Mouse (Mus musculus): Measurements from ENCODE around the gene Gramd4. TPM values are rescaled to one million over a fixed set of nuclear protein-coding genes. Genes with fewer than 3 reads are reported as not detected.
A peak's percentile ranks its signal among the peaks of the same experiment; 100 is the strongest.

Gramd4 gene
- total RNA-seq, 2 experiments from 2014 or later = 11.0 to 12.3 TPM

DNA sequence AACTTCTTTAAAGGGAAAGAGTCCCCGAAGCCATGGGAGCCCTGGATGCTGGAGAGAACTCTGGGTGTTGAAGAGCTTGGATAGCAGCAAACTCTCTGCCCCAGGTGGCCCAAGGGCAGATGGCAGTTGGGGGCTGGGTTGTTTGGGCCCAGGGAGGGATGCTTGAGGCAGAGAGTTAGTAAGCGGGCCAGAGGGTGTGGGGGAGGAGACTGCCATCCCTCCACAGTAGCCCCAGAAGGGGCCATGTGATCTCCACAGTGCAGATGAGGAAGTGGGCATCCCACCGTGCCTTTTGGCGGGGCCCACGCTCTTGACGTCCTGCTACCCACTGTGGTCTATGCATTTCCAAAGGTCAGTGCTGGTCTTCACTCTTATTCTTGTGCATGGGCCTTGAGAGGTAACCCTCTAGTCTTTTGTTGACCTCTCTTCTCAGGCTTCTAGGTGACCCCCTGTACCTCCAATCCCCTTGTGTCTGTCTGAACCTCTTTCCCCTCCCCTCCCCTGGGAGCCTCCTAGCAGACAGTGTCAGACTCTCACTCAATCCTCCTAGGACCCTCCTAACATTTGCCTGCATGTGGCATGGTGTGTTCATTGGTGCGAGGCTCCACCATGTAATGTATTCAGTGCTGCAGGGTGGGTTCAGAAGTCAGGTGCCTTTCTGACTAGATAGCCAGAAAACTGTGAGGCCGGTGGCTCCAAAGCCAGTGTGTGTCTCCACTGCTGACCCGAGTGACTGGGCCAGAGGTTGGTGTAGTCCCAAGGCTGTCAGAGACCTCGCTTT lies 11.7 kb downstream of the Gramd4 start:
- DNase-seq (ENCODE audit: low spot score in 2 of 2) = no peak

DNA sequence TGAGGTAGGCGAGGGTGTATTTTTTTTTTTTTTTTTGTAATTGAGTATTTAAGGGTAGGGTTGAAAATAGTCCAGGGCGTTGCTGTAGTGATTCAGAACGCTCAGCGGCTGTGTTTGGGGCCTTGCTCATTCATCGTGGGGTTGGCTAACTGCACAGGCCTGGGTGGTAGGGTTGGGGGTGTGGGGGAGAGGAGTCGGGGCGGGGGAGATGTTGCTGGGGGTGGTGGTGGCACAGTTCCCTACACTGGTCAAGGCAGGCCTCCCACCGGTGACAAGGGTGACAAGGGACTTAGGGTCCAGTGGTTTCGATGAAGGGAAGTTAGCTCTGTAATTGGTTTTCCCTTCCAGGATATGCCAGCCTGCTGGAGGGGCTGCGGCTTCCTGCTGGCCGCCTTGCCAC lies 12.9 kb downstream of the Gramd4 start:
- DNase-seq (ENCODE audit: low spot score in 2 of 2) = no peak

DNA sequence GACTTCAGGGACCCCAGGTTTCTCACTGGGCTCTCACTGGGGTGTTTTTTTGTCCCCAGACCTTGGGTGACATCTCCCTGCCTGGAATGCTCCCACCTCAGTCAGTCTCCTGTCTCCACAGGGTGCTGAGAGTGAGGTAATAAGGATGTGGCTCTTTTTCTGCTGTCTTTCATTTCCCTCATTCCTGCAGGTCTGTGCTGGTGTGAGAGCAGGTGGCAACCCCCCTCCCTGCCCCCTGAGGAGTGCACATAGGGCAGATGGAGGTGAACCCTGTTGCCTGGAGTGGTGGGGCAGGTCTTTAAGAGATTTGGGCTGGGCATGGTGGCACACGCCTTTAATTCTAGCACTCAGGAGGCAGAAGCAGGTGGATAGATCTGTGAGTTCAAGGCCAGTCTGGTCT lies 13.7 kb downstream of the Gramd4 start:
- no peak for DNase-seq (ENCODE audit: low spot score in 2 of 2)

DNA sequence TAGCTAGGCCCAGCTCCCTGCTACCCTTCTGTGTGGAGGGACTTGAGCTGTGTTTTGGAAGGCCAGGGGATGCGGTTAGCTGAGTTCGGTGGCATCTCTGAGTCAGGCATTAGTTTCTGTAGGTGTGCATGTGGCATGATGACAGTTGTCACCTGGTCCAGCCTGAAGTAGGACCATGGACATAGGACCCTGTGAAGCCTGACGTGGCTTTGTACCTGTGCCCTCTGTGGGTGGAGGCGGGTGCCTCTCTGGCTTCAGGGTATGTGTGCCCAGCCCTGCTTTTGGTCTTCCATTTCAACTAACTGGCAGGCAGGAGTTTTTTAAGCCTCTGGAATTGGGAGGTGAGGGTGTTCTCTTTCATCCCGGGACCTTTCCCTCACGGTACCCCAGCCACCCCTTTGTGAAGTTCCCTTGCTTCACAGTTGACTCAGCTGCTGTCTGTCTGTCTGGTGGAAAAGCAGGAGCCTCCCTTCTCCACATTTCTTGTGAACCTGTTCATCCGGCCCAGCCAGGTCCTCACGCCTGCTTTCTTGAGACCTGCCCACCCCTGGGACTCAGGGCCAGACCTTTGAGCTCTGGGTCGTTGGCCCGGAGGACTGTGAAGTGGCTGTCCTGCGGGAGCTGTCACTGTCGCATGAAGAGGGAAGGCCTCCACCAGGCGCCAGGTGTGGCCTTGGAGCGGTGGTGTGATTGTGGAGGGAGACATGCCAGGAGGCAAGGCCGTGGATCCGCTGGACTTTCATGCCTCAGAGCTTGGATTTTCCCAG lies 16.9 kb downstream of the Gramd4 start:
- no peak for DNase-seq (ENCODE audit: low spot score in 2 of 2)

DNA sequence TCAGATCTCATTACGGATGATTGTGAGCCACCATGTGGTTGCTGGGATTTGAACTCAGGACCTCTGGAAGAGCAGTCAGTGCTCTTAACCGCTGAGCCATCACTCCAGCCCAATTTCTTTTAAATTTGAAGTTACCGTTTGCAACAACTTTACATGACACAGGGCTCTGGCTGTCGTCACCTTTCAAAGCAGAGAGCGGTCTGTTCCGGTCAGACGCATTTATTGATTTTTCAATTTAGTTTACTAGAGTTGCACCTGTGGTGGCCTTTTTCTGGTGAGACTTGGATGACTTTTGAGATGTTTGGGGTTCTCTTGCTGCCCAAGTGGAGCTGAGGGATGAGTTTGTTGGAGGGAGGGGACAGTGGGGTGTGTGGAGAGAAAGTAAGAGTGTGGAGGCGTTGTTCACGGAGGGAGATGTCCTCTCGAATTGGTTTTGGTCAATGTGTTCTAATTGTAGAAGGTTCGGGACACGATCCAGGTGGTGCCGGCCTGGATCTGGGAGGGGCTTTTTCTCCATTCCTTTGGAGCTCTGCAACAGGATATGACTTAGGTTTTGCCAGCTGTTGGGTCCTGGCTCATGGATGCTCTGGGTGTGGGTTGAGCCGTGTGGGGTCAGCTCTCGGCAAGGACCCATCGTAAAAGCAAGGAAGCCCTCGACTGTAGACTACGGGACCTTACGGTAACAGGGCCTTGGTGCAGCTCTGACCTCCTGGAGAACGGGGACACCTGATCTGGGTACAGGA lies 18.0 kb downstream of the Gramd4 start:
- no peak for DNase-seq (ENCODE audit: low spot score in 2 of 2)

DNA sequence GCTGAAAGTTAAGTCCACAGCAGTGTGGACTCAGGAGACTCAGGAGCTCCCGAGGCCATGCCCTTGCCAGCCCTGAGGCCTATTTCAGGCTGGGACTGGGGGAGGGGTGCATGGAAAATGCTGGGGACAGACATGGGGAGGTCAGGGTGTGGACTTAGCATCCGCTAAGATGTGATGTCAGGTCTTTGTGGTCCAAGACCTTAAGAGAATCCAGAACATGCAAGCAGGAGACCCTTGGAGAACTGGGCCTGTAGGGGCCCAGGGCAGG lies 18.5 kb downstream of the Gramd4 start:
- DNase-seq (ENCODE audit: low spot score in 2 of 2) = no peak

DNA sequence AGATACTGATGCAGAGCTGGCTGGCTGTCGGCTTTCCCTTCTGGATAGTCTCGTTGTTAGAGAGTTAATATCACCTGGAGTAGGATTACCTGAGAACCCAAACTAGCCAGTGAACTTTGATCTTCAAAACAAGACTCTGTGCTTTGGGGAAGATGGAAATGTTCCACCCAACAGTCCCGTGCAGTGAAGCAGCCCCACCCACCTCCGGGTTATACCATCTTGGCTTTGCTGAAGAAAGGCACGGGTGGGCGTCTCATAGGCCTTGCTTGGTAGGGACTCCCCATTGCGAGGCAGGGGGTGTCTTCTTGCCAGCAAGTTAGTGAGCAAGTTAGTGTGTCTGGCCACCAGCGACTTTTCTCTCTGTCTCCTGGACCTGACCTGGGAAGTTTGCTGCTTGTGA lies 18.9 kb downstream of the Gramd4 start:
- no peak for DNase-seq (ENCODE audit: low spot score in 2 of 2)

DNA sequence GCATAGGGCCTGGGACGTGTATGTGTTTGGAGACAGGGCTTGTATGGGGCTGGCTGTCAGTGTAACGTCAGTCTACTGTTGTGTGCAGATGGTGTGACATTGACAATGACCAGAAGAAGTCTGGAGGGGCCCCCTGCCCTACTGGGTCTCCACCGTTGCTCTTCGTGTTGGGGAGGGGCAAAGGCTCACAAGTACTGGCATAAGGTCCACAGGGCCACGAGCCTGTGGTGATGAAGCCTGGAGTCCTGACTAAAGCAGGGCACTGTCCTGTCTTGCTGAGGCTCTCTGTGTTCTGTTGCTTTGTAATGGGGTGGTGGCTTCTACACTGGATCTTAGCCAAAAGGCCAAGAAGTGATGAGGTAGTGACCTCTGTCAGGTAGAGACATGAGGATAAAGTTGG lies 20.4 kb downstream of the Gramd4 start:
- DNase-seq (ENCODE audit: low spot score in 2 of 2) = no peak

DNA sequence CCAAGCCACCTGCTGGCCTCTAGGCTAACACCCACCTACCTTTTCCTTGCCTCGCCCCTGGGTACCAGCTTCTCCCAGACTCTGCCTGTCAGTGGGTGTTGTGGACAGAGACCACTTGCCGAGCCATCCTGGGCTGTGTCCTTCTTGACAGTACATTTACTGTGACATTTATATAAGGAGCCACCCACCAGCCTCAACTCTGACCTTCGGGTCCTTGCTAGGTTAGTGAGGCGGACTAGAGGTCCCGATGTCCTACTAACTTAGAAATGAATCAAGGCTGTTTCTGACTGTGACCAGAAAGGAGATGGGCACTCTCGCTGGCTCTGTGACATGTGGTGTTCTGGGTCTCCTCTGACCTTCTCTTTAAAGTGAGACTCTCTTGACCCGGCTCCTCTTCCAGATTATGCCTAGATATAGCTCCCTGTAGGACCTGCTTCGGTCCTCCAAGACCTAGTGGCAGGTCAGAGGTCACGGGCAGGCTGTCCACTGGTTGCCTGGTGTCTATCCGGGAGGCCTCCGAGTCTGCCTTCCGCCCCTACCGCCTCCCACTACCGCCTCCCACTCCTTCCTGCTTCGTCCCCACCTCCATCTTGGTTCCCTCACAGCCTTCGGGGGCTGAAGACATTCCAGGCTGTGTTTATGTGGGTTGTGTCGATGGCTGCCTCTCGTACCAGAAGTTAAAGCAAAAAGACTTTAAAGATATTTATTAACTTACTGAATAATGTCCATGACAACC lies 21.2 kb downstream of the Gramd4 start:
- no peak for DNase-seq (ENCODE audit: low spot score in 2 of 2)

DNA sequence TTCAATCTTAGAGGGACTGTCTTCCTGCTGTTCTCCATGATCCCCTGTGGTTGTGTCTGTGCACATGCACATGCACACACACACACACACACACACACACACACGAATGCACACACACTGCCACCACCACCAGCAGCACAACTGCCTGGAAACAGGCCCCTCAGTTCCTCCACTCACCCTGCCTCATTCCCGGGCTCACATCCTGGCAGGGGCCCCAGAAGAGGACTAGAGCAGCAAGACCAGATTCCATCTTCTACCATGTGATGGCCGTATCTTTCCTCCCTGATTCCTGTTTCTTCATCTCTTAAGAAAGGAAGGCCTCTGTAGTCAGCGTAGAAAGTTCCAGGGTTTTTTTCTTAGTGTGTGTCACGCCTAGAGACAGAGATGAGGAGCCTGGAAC lies 22.0 kb downstream of the Gramd4 start:
- no peak for DNase-seq (ENCODE audit: low spot score in 2 of 2)

DNA sequence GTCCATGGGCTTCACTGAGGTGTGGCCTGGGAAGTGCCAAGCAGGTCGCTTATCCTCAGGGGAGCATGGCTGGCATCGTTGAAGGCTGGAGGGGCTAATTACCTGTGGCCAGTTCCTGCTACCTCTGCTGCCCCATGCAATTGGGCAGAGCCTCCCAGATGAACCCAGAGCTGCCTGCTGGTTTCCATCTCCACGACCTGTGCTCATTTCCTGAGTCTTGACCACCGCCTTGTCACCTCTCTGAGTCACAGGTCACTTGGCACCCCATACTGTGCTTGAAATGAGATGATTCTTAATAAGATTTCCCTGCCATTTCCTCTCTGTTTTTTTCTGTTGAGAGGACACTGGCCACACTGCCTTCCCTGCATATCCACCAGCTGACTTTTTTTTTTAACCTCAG lies 22.4 kb downstream of the Gramd4 start:
- DNase-seq (ENCODE audit: low spot score in 2 of 2) = no peak

DNA sequence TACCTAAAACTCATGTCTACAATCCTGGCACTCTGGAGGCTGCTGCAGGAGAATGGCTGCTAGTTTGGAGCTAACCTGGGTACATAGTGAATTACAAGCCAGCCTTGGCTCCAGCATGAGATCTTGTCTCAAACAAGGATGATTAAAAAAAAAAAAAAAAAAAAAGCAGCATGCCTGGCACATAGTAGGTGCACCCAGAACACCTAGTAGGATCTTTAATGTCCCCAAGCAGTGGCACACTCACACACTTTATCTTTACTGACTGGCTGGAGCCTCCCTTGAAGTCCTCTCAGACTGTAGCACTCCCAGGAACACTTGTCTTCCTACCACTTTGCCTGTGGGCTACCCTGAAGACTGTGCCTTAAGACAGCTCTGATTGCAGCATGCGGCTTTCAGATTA lies 22.9 kb downstream of the Gramd4 start:
- DNase-seq (ENCODE audit: low spot score in 2 of 2) = no peak

DNA sequence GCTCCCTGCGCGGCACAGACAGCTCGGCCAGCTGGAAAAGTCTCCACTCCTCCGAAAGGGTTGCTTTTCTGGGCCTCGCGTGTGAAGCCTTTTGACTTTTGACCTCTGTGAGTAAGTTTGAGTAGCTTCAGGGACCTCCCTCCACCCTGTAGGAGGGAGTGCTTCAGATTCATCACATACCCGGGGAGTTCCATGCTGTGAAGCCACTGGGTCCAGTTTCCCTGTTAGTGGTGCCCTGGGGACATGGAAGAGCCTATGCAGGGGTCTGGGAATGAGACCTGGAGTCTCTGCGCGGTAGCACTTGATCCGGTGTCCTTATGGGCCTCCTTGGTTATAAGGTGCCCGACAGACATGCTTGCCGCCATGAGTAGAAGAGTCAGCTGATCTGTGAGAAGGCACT lies 24.2 kb downstream of the Gramd4 start:
- no peak for DNase-seq (ENCODE audit: low spot score in 2 of 2)

DNA sequence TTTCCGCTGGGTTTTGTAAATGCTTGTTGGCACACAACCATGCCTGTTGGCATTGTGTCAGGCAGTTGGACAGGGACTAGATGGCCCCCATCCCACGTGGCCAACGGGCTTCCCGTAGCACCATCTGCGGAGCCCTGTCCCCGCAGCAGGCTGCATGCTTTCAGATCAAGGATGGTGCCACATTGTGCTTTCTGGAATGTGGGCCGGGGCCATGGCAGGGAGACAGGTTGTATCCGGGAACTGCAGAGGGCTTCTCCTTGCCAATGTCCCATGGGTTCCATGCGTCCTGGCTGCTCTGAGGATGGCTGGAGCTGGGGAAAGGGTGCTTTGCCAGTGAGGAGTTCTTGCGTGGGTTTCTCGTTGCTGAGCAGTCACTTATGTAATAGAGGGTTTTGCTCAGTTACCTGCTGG lies 25.1 kb downstream of the Gramd4 start:
- DNase-seq (ENCODE audit: low spot score in 2 of 2) = no peak

DNA sequence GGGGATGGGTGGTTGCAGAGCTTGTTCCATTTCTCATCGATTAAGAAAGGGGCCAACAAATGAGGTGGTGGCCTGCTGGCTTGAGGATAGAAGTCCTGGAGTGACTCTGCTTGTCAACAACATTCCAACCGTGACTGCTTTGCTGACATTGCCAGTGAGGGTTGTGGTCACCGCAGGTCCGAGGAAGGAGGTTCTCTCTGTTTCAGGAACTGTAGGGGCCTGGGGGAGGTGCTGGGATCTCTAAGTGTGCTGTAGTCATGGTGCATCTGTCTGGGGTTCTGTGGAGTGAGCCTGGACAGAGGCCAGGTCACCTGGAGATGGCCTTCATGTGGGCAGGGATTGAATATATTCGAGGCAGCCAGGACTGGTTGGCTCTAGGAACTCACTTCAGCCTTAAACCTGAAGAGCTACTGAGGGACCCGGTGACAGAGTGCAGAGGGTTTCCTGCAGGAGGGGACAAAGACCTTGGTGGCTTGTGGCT lies 25.8 kb downstream of the Gramd4 start:
- DNase-seq (ENCODE audit: low spot score in 2 of 2) = no peak

DNA sequence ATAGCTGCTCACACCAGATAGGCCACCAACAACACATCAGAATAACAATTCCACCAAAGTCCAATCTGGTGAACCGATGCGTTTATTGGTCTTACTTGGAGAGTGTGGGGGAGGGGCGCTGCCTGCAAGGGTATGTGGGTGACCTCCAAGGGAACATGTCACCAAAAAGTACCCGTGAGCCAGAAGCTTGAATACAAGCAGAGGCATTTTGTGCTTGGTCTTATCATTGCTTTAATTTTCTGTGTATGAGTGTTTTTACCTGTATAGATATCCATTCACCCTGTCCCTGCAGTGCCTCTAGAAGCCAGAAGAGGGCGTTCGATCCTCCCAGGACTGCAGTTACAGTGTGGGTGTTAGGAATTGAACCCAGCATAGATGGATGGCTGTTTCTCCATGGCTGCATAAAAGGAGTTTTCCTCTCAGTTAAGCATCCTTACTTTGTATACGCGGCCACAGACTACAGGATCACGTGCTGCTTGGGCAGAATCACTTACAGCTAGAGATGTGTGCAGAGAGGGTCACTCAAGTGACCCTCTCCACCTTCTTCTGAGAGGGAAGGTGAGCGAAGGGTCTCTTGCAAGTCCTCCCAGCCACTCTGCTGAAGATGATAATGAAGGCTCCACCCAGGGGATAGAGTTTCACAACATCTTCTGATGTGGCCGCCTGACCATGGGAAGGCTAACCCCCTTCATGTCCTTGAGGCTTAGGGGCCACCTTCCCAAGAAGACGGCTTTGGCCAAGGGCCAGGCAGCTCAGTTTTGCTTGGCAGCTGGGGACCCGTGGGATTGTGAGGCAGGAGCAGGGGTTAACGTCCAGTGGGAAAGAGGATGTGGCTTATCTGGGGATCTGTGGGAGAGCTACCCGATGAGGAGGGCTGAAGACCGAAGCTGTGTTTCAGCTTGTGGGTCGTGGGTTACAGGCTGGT lies 28.1 kb downstream of the Gramd4 start:
- peak in 1 of 2 experiments; percentile 55 for DNase-seq (ENCODE audit: low spot score in 2 of 2)

DNA sequence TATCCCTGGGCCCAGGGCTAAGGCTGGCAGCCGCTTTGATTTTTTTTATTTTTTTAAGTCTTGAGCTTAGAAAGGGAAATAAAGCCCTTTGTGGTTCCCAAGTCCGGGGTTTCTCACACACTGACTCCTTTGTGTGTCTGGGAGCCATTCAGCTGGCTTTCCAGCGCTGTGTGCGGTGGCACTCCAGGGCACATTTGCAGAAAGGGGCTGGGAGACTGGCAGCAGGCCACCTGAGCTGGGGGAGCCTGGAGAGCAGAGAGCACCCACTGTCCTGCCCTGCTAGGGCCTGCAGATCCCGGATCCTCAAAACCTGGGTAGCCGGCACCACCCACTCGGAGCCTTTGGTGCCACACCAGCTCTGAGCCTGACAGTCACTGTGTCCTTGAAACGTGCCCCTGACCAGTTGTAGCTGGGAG lies 28.8 kb downstream of the Gramd4 start:
- no peak for DNase-seq (ENCODE audit: low spot score in 2 of 2)

DNA sequence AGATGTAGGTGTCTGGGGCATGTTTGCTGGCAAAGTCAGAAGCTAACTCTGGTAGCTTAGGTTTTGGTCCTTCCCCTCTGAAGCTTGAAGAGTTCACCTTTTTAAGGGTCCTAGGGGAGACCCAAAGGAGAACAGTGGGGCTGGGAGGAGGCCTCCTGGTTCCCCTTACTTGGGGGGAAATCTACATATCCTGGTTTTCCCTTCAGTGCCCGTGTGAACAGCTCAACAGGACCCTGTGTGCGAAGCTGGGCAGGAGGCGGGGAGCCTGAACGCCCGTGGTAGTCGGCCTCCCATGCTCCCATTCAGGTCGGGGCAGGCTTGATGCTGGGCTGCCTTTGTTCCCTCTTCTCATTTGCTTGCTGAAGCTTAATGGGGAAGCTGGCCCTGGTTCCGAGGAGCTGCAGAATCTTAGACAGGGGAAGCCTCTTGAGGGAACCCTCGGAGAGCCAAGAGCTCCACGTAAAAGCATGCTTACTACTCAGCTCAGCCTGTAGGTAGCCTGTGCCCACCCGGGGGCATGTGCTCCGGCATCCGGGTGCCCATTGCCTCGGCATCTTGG lies 30.2 kb downstream of the Gramd4 start:
- DNase-seq (ENCODE audit: low spot score in 2 of 2) = no peak

DNA sequence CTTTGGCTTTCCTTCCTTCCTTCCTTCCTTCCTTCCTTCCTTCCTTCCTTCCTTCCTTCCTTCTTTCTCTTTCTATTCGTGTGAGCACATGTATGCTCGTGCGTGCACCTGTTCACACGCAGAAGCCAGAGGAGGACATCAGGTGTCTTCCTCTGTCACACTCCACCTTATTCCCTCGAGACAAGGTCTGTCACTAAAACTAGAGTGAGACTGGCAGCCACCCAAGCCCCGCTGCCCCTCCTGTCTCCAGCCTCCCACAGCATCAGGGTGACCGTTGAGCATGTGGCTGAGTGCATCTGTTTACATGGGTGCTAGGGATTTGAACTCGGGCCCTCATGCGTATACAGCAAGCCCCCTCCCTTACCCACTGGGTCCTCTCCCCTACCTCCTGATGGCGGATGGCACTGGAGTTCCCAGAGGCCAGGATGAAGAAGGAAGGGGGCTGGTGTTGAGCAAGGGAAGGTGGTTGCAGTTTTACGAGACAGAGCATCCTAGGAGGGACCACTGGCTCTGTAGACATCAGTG lies 30.8 kb downstream of the Gramd4 start:
- DNase-seq (ENCODE audit: low spot score in 2 of 2) = no peak
